Mouse (Mus musculus): ENCODE data around the gene Tgfbr2. TPM values are rescaled to one million over a fixed set of nuclear protein-coding genes. Genes with fewer than 3 reads are reported as not detected.
"Not testable (repeated sequence)": the region's sequence is repeated elsewhere in the genome, so short reads cannot be mapped to it uniquely, and the experiment has no call there.

Tgfbr2 gene
- total RNA-seq, 1 experiment from 2014 or later, result 69.9 TPM

DNA sequence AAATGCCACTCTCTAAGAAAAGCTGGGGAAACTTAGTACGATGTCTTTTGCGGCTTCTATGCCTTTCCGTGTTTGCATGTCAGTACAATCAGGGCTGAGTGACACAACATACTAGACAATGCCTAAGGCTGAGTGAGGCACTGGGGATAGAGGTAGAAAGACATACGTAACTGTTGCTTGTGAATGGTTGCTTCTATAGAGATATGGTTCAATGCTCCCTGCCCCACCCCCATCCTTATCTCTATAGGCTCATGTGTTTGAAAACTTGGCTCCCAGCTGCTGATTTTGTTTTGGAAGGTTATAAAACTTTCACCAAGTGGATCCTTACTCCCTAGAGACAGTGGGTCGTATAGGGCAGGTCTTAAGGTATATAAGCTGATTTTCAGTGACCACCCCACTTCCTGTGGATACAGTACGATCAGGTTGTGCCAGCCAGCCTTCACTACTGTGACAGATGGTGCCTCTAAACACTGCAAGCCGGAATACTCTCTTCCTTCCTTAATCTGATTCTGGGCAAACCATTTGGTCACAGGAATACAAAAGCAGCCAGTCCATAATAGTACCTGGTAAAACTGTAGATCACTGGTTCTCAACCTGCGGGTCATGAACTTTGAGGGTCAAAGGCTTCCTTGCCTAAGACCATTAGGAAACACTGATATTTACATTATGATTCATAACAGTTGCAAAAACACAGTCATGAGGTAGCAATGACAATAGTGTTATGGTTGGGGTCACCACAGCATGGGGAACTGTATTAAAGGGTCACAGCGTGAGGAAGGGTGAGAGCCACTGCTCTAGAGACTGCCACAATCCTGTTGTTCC, 63.8 kb downstream of the Tgfbr2 start:
- DNase-seq, result no peak

DNA sequence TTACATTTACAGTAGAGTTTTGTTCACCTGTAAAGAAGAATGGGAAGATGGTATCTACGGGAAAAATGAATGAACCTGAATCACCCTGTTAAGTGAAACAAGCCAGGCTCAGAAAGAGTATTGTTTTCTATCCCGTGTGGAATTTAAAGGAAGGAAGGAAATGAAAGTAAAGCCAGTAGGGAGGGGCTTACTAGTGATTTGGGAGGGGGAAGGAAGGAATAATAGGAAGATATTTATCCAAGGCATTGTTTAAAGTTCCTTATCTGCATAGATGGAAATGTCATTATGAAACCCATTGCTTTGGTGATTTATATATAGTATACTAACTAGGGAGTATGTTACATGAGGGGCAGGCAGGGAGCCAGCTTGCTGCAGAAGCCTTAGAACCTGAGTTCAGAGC, 66.4 kb downstream of the Tgfbr2 start:
- DNase-seq, result no peak

DNA sequence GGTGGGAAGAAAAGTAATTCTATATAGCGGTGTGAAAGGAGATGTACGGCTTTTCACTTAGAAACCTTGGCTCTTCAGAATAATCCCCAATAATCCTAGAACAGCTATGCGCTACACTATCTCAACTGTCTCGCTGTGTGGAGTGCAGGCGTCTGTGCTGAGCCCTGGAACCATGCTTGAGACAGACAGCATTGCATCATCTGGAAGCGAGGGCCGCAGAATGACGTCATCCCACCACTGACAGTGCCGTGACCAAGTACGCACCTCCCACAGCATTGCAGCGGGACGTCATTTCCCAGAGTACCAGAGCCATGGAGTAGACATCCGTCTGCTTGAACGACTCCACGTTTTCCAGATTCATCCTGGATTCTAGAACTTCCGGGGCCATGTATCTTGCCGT, 70.4 kb downstream of the Tgfbr2 start:
- no peak for DNase-seq

DNA sequence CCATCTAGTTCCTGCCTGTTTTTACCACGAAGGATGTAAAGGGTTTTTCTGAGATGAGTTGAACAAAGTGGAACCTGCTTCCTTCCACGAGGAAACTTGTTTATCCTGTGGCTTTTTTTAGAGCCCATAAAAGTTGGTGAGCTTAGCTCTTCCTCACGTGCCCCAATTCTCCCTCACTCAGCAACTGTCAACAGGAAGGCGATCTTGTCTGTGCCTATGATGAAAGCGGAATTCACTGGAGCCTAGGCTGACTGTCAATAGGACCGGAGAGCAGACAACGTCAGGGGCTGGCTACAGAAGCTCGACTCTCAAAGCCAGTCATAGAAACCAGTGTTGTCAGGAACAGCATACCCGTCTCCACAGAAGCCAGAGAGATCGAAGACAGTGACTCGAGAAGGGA, 73.3 kb downstream of the Tgfbr2 start:
- no peak for DNase-seq

DNA sequence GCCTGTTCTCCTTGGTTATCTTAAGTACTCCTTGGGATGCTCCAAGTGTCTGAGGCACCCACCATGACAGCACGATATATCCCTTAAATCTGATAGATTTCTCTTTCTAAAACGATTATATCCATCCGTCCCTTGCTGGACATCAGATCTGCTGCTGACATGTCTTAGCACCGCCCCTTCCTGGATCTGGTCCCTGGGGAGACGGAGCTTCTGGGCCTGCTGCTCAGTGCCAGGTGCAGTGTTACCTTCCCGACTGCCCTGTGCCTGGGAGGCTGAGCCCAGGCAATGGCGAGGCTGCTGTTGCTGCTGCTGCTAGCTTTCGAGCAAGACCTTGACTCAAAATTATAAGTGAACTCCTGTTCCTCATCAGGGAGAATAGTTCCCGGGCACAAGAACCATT, 75.1 kb downstream of the Tgfbr2 start:
- DNase-seq, result no peak

DNA sequence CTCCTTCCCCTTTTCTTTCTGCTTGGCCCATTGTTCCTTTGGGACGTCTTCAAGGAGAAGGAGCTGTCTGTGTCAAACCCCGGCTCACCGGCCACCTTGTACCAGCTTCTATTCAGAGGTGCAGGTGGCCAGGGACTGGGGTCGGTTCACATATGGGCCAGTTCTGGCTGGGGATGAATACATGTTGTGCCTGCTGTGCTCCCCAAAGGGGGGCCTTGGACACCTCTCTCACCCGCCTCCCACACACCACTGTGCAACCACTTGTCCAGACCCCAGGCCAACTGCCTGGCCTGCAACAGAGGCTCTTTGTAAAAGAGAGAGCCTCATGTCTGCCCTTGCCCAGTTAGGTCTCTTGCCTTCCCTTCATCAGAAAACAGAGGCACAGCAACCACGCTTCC, 75.6 kb downstream of the Tgfbr2 start:
- no peak for DNase-seq

DNA sequence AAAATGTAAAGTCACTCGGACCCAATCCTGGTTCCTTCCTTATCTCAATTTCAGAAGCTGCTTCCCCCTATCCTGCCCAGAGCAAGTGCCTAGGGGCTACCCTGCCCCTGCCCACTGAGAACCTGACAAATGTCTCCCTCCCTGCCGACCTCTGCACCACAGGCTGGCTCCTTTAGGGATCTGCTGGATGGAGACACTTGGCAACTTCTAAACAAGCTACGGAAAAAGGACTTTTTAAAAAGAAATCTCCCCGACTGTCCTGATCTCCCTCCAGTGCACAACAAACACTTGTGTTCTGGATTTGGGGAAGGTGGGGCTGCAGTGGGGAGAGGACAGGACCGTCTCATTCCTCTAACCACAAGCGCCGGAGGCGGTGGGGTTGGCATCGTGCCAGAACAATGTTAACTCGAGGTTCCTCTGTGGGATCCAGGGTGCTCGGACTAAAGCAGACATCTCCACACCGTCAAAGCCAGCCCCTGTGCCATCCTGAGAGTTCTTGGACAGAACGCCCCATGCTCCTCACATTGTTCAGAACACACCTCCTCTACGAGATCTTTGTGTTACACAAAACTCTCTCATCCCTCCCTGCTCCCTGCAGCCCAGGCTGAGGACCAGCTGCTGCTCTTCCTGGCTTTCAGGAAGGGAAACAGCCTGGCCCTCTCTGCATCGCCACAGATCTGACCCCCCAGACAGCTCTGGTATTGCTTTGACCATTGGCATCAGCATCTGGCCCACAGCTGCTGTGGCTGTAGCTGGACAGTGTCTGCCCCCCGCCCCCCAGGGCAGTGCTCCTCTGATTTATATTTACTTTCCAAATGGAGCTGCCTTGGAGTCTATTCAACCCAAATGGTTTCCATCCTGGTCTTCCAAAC, 76.2 kb downstream of the Tgfbr2 start:
- DNase-seq, result peak; percentile 52

DNA sequence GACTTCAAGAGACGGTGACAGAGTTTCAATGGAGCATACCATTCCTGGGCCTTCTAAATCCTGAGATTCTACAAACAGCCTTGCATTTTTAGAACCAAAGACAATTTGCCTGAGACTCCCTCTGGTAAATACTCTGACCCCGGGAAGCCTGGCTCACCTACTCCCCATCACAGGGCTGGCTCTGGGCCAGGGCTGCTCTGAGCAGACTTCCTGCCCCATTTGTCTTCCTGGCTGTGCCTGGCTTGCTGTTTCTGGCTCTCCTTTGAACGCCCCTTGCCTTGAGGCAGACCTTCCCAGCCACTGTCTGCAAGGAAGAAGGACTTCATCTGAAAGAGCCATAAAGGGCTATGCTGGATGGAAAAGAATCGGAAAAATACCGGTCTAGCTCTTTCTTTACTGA, 83.2 kb downstream of the Tgfbr2 start:
- peak; percentile 82 for DNase-seq

DNA sequence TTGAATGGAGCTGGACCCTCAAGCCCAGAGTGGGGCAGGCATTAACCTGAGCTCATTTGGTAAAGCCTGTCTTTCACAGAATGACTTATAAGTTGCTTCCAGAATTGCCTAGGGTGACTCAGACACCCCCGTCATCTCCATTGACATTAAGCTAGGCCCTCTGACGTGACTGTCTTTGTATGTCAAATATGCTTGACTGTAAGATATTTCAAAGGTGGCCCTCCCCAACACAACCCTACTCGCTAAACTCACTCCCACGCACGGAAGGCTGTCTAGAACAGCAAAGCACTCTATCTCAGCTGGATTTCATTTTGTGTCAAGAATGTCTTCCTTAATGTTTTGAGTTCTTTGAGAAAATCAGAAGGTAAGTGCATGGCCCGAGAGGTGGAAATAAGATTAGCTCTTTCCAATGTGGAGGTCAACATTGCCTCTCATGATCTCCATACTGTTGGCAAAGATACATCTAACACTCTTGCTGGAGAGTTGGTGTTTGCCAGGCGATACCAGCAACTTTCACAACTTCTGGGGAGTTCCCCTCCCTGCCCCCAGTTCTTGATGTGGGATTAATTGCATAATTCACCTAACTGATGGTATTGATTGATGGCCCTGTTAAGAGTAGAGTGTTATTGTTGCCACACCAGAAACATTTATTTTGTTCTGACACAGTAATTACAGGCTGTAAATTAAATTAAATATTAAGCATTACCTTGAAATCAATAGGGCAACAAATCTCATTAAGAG, 83.9 kb downstream of the Tgfbr2 start:
- DNase-seq, result no peak

DNA sequence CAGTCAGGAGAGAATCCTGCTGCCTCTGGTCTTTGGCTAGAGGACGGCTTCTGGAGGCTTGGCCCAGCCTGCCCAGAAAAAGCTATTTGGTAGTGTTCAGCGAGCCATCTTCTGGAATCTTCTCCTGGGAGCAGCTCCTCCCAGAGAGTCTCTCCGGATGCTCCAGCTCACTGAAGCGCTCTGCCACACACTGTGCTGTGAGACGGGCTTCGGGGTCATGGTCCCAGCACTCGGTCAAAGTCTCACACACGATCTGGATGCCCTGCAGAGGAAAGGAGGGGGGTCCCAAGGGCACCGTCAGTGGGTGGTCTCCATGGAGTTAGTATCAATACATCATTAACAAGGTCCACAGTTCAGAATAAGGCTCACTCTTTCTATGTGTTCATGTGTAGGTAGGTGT, 84.9 kb downstream of the Tgfbr2 start:
- no peak for DNase-seq

DNA sequence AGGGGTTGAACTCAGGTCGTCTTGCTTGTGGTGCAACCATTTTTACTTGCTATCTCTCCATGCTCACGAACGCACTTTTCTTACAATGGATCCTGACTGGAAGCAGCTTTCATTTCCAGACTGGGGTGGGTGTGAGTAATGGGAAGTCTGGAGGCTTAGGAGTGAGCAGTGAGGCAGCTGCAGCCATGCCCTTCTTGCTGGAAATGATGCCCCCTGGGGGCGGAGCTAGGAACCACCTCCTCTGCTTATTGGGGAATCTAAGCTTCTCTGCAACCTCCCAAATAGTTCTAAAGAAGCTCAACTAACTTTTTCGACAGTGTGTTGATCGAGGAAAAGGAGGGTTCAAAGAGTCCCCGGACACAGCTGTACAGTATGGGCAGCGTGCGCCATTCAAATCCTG, 86.2 kb downstream of the Tgfbr2 start:
- DNase-seq, result peak; percentile 19

DNA sequence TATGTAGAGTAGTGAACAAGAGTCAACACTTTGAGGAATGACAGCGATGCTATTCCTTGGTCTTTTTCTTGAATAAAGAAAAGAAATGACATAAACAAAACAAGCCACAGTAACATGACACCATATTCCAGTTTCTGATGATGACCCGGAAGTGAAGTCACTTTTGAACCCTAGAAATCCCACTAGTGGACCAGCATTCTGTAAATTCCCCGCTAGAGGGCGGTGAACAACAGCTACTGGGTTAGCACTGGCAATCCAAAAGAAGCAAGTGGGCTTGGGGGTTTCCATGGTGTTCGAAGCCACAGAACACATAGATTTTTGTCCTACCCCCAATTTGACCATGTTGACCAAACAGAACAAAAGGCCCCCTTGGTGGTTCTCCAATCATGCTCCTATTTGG, 87.3 kb downstream of the Tgfbr2 start:
- DNase-seq, result peak; percentile 53

DNA sequence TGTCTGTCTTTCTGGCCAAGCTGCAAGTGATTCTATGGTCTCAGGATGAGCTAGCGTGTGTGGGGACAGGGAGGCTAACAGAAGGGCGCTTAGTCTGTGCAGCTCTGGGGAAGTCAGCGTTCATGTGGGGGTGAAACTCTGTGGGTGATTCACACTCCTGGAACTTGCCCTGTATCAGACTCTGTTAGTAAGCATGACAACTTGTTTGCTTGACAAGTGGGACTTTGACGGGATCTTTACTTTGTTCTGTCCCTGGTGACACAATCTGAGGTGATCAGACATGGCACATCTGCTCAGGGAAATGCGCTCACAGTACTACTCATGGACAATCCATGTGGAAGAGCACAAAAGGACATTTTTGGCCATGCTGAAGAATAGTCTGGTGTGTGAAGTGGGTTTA, 87.9 kb downstream of the Tgfbr2 start:
- no peak for DNase-seq

DNA sequence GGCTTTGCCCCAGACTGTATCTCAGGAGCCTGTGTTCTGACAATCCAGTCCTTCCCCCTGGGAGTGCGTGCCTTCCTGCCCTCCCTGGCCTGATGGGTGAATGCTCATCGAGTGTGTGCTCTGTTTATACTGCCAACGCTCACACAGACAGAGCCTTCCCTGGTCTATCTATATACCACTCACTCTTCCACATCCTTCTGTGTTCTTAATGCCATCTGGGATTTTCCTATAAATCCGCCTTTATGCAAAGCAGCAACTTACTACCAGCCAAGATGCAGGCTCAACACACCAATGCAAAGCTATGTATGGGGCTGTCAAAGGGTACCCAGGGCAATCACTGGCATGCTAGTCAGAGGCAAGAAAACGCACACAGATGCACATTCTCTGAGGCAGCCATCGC, 89.2 kb downstream of the Tgfbr2 start:
- DNase-seq, result no peak

DNA sequence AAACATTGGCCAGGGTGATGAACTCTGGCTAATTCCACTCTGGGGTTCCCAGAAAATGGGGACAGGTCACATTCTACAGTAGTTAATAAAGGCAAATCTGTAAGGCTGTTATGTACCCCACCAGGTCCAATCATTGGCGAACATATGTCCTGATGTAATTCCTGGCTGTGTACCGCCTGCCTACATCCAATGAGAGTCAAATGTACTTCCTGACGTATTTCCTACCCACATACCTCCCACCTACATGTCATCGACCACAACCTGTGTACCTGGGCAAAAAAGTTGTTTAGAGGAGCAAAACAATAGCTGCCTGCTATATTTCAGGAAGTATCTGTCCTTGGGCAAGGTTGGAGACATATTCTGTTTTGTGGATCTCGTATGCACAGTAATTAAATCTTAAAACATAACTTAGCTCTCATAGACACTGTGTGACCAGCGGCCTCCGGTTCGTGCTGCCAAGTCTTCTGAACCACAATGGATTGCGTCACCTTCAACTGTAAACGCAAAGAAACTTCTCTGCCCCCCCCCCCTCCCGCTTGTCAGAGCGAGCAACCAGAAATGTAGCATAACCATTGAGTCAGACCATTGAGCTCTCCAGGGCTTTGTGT, 90.7 kb downstream of the Tgfbr2 start:
- no peak for DNase-seq

DNA sequence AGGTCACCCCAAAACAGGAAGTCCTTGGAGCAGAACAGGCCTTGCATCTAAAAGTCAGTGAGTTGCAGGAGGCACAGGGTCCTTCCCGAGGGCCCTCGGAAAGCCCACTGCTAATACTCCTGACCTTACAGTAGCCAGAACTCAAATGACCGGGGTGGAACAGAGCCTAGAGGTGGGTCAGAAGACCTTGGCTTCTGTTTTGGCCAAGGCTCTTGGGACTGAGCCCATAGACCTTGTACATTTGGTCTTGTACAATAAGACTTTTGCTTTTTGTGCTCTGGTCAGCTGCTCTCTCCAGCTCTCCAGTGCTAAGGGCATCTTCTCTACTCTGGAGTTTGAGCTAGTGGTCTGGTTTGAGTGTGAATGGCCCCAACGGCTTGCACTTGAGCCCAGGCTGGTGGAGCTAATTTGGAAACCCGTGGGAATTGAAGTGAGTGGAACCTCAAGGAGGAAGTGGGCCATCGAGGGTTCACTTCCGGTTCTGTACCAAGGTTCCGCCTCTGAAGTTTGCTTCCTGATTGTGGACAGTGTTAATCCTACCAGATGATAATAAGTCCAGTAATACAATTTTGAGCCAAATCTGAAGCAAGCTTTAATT, 91.3 kb downstream of the Tgfbr2 start:
- DNase-seq, result no peak

DNA sequence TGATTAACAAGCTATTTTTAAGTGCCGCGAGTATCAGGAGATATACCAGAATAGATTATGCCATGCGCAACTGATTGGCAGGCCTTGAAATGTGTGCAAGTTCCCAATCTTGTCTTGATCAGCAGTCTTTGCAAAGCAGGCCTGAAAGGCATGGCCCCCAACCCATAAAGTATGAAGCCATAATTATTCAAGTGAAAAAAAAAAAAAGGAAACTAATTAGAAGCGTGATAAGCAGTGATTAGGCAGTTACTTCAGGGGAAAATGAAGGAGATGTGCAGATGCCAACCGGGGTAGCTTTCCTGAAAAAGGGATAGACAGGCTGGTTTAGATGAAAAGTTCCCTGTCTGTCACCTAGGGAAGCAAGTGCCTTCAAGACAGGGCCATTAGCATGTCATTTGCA, 91.9 kb downstream of the Tgfbr2 start:
- no peak for DNase-seq

DNA sequence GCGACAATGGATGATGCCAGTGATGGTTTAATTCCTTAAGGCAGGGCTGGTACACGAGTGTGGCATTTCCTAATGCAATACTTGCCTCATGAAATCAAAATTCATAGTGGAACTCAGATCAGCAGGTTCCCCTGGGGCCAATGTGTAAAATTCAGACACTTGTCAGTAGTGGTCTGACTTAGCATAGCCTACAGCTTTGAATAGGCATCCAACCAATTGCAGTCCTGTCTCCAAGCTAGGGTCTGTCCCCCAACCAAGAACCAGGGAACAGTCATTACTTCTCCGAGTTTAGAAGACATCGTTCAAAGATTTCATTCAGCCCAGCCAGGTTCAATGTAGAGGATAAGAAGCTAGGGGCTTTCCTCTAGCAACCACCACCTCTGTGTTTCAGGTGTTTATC, 93.4 kb downstream of the Tgfbr2 start:
- DNase-seq, result no peak

DNA sequence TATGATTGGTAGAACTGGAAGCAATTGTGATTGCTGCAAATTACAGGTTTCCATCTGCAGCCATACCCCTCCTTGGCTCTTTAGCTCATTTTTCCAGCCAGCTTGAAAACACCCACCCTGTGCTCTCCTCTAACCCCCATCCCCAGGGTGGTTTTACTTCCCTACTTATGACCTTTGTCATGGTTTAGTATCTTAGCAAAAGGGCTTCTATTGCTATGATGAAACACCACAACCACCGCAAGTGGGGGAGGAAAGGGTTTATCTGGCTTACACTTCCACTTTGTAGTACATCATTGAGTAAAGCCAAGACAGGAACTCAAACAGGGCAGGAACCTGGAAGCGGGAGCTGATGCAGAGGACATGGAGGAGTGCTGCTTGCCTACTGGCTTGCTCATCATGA, 97.7 kb downstream of the Tgfbr2 start:
- no peak for DNase-seq

DNA sequence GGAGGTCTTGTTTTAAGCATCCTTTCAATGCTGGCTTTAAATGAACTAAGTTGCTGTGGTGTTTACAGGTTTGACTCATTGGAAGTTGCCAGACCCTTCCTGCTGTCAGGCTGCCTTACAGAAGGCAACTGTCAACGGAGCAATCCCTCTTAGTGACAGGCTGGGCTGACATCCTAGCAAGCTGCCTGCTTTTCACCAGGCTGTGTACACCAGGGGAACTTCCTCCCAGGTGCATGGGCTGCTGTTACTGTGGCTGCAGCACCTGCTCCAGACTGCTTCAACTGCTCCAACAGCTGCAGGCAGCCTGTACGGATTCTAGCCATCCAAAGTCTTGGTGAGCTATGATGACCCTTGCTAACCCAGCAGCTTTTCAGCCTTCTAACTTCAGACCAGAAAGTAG, 98.2 kb downstream of the Tgfbr2 start:
- no peak for DNase-seq

DNA sequence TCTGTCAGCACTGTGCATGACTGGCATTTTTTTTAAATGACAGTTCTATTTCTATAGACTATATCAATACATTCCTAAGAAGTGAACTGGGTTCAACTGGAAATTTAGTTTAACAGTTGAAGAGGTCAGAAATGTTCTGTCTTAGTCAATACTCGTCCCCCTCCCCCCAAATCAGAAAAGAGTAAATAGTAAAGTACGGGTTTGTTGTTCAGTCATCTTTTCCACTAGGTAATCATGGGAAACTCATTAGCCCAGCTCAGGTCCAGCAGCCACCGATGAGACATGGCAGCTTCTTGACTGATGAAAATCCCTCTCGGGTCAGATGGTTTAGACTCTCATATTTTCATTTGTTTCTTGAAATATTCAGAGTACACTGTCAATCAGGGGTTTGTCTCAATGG, 99.0 kb downstream of the Tgfbr2 start:
- no peak for DNase-seq

DNA sequence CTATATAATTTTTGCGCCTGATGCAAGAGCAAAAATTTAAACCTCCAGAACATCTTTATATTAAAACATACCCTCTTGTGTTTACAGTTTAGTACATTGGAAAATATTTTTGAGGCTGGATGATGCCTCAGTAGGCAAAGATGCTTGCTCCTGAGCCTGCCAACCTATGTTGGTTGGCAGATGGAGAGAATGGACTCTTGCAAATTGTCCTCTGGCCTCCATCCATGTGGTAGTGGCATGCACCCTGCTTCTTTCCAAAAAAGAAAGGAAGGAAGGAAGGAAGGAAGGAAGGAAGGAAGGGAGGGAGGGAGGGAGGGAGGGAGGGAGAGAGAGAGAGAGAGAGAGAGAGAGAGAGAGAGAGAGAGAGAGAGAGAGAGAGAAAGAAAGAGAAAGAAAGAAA, 103.6 kb downstream of the Tgfbr2 start:
- not testable (repeated sequence) for DNase-seq
